In genomic region chr16:37938125-37939081, GRCm38 (mm10) we compare ENCODE assay signal across 8 mouse cellular contexts. TPM values are rescaled to one million over a fixed set of nuclear protein-coding genes. Genes with fewer than 3 reads are reported as not detected.
DNase-seq lines count a peak whose midpoint lies in the region; ATAC-seq lines count a peak whose summit lies in the region.

No protein-coding gene starts in this region.

- 53% methylated on average over 16 of the region's 17 CpGs for WGBS in midbrain, embryonic 11.5 days

- ATAC-seq in frontal cortex, adult (ENCODE audit: low TSS enrichment) = peak; percentile 95
- peak; percentile 85 for ATAC-seq in midbrain, embryonic 11.5 days (ENCODE audit: low FRiP score)
- ATAC-seq in erythroblast, adult 5-6 weeks (replicated peaks; ENCODE audit: low FRiP score, poor library complexity, severe bottlenecking) = no peak
- no peak for ATAC-seq in megakaryocyte progenitor cell, adult 5-6 weeks (replicated peaks; ENCODE audit: poor library complexity)

- H3K9me3 ChIP-seq in midbrain, embryonic 11.5 days (ENCODE audit: control insufficient read depth, low read length) = no peaks in the 10 kb centered on the region

- no peak overlapping the region for H3K27ac ChIP-seq in midbrain, embryonic 11.5 days (ENCODE audit: low read depth, low read length)

- H3K27me3 ChIP-seq in midbrain, embryonic 11.5 days (ENCODE audit: control insufficient read depth, insufficient read depth, low read length) = no peaks in the 10 kb centered on the region

- H3K4me3 ChIP-seq in midbrain, embryonic 11.5 days (ENCODE audit: low read depth, low read length) = no peak overlapping the region

- peak; percentile 43 for DNase-seq in WW6 (ENCODE audit: low read depth, low spot score)
- peak; percentile 43 for DNase-seq in cerebellum, adult 8-10 months
- DNase-seq in layer of hippocampus, postnatal 25 days (ENCODE audit: extremely low spot score in 1 of 2, low spot score in 1 of 2) = peak; percentile 45 to 55
- DNase-seq in midbrain, embryonic 11.5 days (ENCODE audit: low spot score, missing footprints) = peak; percentile 95
- DNase-seq in adipocyte (ENCODE audit: low spot score) = no peak

- no peaks in the 10 kb centered on the region for H3K36me3 ChIP-seq in midbrain, embryonic 11.5 days (ENCODE audit: control insufficient read depth, insufficient read depth, low read length)

- H3K9ac ChIP-seq in midbrain, embryonic 11.5 days (ENCODE audit: low read length) = no peak overlapping the region

- no peak overlapping the region for H3K4me2 ChIP-seq in midbrain, embryonic 11.5 days

- H3K4me1 ChIP-seq in midbrain, embryonic 11.5 days (ENCODE audit: control insufficient read depth, insufficient read depth, low read length) = no peaks in the 10 kb centered on the region; the same call in 1 of the 2 replicates

RNA-seq across cellular contexts. Expression of gene Gpr156, which starts 22.1 kb away (rescaled TPM):
- total RNA-seq in layer of hippocampus, postnatal 25 days (2021) = under 1 TPM; 0.76 to 0.77 TPM
- 3.4 and 4.2 TPM in 2 replicates for polyA plus RNA-seq in midbrain, embryonic 11.5 days (2014; fragmentation: Nextera tagmentation; extraction: Ambion mirVana)
- not detected in 2 replicates for total RNA-seq in erythroblast, adult 5-6 weeks (2015; ENCODE audit: low replicate concordance)
- not detected in 2 replicates for total RNA-seq in erythroblast, adult 5-6 weeks (2017; ENCODE audit: low replicate concordance)
- not detected in 2 replicates for total RNA-seq in megakaryocyte progenitor cell, adult 5-6 weeks (2015)
- not detected in 2 replicates for total RNA-seq in megakaryocyte progenitor cell, adult 5-6 weeks (2017)

Comparison
In these comparisons a context has a peak if more than half of its experiments do, and no peak if none do; other contexts are left out.
1. ATAC-seq: peak in frontal cortex, adult (single experiment) and midbrain, embryonic 11.5 days (single experiment); none in erythroblast, adult 5-6 weeks (single experiment) and megakaryocyte progenitor cell, adult 5-6 weeks (single experiment).